Mouse (Mus musculus) stomach, embryonic 15.5 days (tissue): ENCODE measurements around the gene Apol11b. TPM values are rescaled to one million over a fixed set of nuclear protein-coding genes. Genes with fewer than 3 reads are reported as not detected.
"Not testable (repeated sequence)": the region's sequence is repeated elsewhere in the genome, so short reads cannot be mapped to it uniquely, and the experiment has no call there.

Experiments
- ATAC-seq: fragments of 200-750 bp; cut with Nextera tagmentation; 2 replicates; pipeline ENCODE4 v1.8.0; 2017; ENCODE audit warnings: low read depth, moderate number of reproducible peaks, moderate TSS enrichment; ENCODE audit not compliant: insufficient read depth, low FRiP score
- H3K27ac ChIP-seq: fragments of 300-500 bp; sonication (generic); 2 replicates; pipeline ENCODE4 v1.5.1; 2015; ENCODE audit warnings: mild to moderate bottlenecking, inconsistent platforms
- H3K27me3 ChIP-seq: fragments of 300-500 bp; sonication (generic); replicated peaks from 2 replicates; pipeline ENCODE4 v1.6.1; 2015; ENCODE audit warnings: inconsistent platforms
- H3K36me3 ChIP-seq: fragments of 300-500 bp; sonication (generic); 2 replicates; pipeline ENCODE4 v1.6.1; 2015; ENCODE audit warnings: inconsistent platforms
- H3K4me1 ChIP-seq: fragments of 300-500 bp; sonication (generic); 2 replicates; pipeline ENCODE4 v1.6.1; 2015; ENCODE audit warnings: inconsistent platforms
- H3K4me2 ChIP-seq: fragments of 300-500 bp; sonication (generic); 2 replicates; pipeline ENCODE4 v1.6.1; 2015; ENCODE audit warnings: mild to moderate bottlenecking, inconsistent platforms
- H3K4me3 ChIP-seq: fragments of 300-500 bp; sonication (generic); replicated peaks from 2 replicates; pipeline ENCODE4 v1.5.1; 2015; ENCODE audit warnings: inconsistent platforms
- H3K9ac ChIP-seq: fragments of 300-500 bp; sonication (generic); 2 replicates; pipeline ENCODE4 v1.6.1; 2015; ENCODE audit warnings: inconsistent platforms
- H3K9me3 ChIP-seq: fragments of 300-500 bp; sonication (generic); 2 replicates; pipeline ENCODE4 v1.6.1; 2016; ENCODE audit warnings: inconsistent platforms
- WGBS: fragments of 180-500 bp; shearing (Covaris S2); methylation state at CpG from one replicate; pipeline ENCODE4 v1.1.7; 2015; 5-methylcytosine and 5-hydroxymethylcytosine counted together
- polyA plus RNA-seq: library from polyadenylated mRNA; unstranded; fragments of >200 nt; fragmentation: Nextera tagmentation; extraction: Ambion mirVana; gene quantifications from 2 replicates; pipeline ENCODE4 v1.2.1, GENCODE M21; 2015

Apol11b gene
- polyA plus RNA-seq = 0.09 and 0.31 TPM in 2 replicates

DNA sequence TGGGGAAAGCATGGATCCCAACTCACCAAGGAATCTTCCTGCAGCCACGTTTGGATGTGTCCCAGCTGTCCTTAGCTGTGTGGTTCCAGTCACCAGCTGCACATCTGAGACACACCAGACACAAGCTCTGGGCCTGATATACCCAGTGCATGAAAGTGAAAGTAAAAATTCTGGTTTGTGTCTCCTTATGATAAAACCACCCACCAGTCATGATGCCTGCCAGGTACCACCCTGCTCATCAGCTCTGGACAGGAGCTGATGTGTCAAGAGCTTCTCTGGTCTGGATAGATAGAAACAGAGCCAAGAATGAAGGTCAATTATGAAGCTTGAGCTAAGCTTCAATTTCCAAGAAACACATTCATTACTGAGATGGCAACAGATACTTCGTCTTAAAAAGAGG lies at the start of gene Apol11b:
Apol11b (minus strand) TSS at position 111 of the 400 bp plus-strand sequence.
- not testable (repeated sequence) for H3K9ac ChIP-seq, ATAC-seq
- WGBS = 62% methylated on average over 2 of the region's 2 CpGs

DNA sequence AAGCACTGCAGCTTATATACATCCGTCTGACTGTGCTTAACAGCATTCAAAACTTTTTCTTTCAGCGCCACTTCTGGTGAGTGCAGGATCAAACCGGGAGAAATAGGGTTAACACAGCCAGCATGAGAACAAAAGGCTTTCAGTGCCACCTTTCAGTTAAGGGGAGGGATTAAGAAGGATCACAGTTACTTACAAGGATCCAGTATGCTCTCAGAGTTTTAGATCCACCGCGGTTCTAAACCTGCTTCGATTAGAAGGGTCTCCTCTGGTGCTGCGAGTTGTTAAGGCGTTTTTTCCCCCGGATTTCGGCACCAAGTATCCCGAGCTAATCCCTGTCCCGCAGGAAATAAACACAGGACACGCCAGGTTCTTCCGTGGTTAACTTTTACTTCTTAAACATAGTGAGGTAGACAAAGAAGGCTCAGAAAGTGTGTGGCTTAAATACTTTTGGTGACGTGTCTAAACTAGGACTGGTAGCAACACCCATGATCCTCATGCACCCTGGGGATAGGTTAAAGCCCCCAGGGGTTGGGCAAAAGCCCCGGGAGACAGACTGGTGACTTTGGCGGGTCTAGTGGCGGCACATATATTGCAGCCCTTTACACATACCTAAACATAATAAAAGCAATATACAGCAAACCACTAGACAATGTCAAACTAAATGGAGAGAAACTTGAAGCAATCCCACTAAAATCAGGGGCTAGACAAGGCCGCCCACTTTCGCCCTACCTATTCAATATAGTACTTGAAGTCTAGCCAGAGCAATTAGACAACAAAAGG lies 48.6 kb upstream of the Apol11b start:
- H3K9ac ChIP-seq, H3K27me3 ChIP-seq, H3K36me3 ChIP-seq, H3K27ac ChIP-seq, ATAC-seq, H3K9me3 ChIP-seq, H3K4me1 ChIP-seq: not testable (repeated sequence)
- Histone ChIP-seq H3K4me3 (peak overlapping the region; percentile 27), H3K4me2 (peak overlapping the region; percentile 47)
- 9% methylated on average over 20 of the region's 20 CpGs for WGBS

More for the DNA sequence above, at the start of gene Apol11b:
- H3K4me3 ChIP-seq, H3K9me3 ChIP-seq, H3K4me1 ChIP-seq, H3K27me3 ChIP-seq, H3K27ac ChIP-seq, H3K4me2 ChIP-seq, H3K36me3 ChIP-seq: not testable (repeated sequence)

DNA sequence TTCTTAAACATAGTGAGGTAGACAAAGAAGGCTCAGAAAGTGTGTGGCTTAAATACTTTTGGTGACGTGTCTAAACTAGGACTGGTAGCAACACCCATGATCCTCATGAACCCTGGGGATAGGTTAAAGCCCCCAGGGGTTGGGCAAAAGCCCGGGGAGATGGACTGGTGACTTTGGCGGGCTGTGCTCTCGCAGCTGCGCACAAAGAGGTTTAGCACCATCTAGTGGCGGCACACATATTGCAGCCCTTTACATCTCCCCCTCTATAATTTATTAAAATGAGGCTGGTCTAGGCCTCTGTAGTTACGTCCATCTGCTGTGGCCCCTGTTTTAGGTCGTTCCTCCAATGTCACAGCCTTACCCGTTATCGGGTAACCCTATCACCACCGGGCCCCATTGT lies 40.9 kb upstream of the Apol11b start:
- not testable (repeated sequence) for H3K27ac ChIP-seq, H3K4me2 ChIP-seq, H3K4me1 ChIP-seq, H3K27me3 ChIP-seq, H3K9ac ChIP-seq, ATAC-seq, H3K9me3 ChIP-seq, H3K36me3 ChIP-seq, H3K4me3 ChIP-seq
- 19% methylated on average over 11 of the region's 11 CpGs for WGBS

DNA sequence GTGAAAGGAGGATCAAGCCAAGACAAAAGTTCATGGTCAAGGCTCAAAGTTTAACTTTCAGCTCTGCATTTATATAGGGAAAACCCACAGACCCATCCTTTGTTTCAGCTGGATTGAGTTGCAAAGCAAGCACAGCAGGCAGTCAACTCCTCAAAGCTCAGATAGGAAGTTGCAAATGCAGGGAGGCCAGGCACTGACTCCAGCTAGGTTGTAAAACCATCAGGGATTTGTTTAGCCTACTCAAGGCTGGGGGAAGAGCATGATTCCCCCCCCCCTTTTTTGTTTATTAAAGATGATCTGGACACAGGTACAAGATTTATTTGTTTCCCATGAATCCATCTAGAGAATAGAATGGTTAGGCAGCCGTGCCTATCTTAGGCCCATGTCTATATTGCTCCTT lies 31.0 kb upstream of the Apol11b start:
- WGBS = 57% methylated on average over 1 of the region's 1 CpGs
- not testable (repeated sequence) for H3K27ac ChIP-seq, H3K9ac ChIP-seq, ATAC-seq, H3K4me2 ChIP-seq, H3K36me3 ChIP-seq, H3K4me3 ChIP-seq, H3K27me3 ChIP-seq, H3K9me3 ChIP-seq, H3K4me1 ChIP-seq

DNA sequence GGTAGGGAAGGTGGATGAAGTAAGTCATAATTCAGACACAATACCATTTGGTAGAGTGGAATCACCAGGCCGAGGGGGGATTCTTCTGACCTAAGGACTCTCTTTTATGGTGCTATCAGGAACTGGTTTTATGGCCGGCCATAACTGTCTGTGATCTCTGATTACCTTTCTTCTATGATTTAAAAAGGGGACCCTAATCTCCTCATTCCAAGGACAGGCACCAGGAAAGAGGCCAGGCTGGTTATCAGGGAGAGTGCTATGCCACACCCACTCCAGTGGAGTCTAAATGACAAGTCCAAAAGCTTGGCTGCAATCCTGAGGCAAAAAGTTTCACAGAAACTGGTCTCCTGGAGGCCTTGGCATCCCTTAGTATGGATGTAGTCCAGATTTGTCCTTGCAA lies 18.8 kb upstream of the Apol11b start:
- H3K4me1 ChIP-seq, H3K27ac ChIP-seq, H3K4me3 ChIP-seq, H3K27me3 ChIP-seq, H3K36me3 ChIP-seq, ATAC-seq, H3K9me3 ChIP-seq, H3K4me2 ChIP-seq, H3K9ac ChIP-seq: not testable (repeated sequence)
- WGBS = 63% methylated on average over 2 of the region's 2 CpGs

DNA sequence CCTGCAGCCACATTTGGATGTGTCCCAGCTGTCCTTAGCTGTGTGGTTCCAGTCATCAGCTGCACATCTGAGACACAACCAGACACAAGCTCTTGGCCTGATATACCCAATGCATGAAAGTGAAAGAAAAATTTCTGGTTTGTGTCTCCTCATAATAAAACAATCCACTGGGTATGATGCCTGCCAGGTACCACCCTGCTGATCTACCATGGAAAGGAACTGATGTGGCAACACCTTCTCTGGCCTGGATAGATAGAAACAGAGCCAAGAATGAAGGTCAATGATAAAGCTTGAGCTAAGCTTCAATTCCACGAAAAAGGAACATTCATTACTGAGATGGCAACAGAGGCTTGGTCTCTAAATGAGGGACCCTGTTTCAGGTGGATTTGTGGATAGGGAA lies 16.7 kb upstream of the Apol11b start:
- H3K27ac ChIP-seq, ATAC-seq, H3K4me1 ChIP-seq, H3K36me3 ChIP-seq, H3K9ac ChIP-seq, H3K4me2 ChIP-seq, H3K9me3 ChIP-seq, H3K4me3 ChIP-seq, H3K27me3 ChIP-seq: not testable (repeated sequence)
- WGBS = 77% methylated on average over 1 of the region's 1 CpGs

DNA sequence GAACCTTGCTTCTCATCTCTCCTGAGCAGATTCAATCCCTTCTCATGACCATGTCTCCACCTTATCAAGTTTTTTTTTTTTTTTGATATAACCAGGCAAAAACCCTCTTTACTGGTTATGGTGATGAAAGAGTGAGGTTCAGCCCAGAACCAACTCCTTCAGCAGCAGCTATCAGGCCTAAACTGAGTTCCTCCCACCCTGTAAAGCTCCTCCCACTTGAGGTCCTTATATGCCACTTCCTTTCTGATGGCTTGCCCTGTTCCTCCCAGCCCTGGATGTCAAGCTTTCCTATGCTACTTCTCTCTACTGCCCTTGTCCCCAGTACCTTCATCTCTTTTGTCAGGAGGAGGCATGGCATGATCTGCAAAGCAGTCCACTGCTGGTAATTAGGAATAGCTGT lies 8.1 kb upstream of the Apol11b start:
- H3K27me3 ChIP-seq, ATAC-seq, H3K4me3 ChIP-seq, H3K27ac ChIP-seq, H3K9ac ChIP-seq, H3K4me1 ChIP-seq, H3K36me3 ChIP-seq, H3K4me2 ChIP-seq, H3K9me3 ChIP-seq: not testable (repeated sequence)

DNA sequence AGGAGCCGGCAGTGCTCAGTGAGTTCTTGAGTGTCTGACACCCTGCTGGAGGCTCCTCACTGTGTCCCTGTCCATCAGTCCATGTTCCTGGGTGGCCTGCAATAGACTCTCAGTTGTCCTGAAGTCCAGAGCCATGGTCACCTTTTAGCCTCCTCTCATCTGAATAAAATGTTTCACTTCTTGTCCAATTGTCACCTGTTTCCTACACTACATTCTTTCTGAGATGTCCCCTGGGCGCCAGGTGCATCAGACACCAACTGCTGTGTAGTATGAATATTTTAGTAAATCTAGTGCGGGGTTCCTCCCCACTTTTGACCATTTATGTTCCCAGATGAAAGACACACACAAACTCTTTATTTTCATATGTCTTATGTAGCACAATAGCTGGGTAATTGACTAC lies 13.3 kb downstream of the Apol11b start:
- not testable (repeated sequence) for H3K9ac ChIP-seq, H3K27me3 ChIP-seq, H3K9me3 ChIP-seq, H3K4me3 ChIP-seq, H3K36me3 ChIP-seq, H3K27ac ChIP-seq, H3K4me1 ChIP-seq, ATAC-seq, H3K4me2 ChIP-seq
- WGBS = 70% methylated on average over 3 of the region's 3 CpGs

DNA sequence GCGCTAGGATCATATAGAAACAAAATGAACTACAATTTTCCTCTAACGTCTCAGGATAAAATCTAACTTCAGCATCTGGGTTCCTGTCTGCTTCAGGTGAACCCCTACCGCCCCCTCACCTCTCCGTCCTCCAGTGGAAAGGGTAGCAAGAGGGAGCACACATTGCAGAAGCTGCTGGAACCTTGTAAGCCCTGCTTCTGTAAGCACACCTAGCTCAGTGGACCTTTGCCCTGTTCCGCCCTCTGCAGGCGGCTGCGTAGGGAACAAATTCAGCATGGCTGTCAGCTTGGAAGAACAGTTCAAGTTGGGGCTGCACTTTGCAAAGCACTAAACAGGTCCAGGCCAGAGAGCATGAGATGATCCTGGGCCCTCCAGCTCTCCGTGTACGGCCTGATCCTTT lies 14.4 kb downstream of the Apol11b start:
- not testable (repeated sequence) for H3K4me2 ChIP-seq, H3K36me3 ChIP-seq, H3K9me3 ChIP-seq, H3K4me1 ChIP-seq, H3K27me3 ChIP-seq, ATAC-seq, H3K4me3 ChIP-seq, H3K9ac ChIP-seq, H3K27ac ChIP-seq
- WGBS = 47% methylated on average over 9 of the region's 9 CpGs

DNA sequence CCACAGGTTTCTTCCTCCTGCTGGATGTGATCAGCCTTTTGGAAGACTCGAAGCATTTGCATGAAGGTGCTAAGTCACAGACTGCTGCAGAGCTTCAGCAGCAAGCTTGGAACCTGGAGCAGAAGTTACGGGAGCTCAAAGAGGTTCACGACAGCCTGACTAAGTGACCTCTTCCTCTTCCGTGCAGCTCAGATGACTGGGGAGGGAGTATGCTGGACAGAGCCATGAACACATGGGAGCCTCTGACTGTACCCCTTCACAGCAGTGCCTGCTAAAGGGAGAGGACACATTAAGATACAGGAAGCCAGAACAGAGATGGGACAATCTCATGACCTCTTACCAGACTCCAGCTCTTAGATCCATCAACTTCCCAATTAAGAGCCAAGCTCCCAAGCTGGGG lies 16.6 kb downstream of the Apol11b start:
- H3K4me2 ChIP-seq, H3K9me3 ChIP-seq, H3K36me3 ChIP-seq, H3K4me3 ChIP-seq, H3K4me1 ChIP-seq, H3K27me3 ChIP-seq, H3K27ac ChIP-seq, ATAC-seq, H3K9ac ChIP-seq: not testable (repeated sequence)
- 66% methylated on average over 4 of the region's 4 CpGs for WGBS

DNA sequence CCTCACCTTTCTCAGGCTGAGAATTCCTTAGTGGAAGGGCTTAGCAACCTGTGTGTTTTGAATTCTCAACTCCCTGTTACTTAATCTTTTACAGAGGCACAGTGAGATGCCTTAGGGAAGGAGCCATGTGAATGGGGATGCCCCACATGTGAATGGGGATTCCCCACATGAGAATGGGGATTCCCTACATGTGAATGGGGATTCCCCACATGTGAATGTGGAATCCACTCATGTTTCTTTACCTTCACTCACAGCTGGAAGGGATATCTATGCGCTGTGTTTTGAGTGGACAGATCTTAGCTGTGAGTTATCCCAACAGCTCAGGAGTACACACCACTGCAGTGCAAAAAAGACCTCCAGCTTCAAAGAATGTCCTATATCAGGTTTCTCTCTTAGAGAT lies 18.4 kb downstream of the Apol11b start:
- Histone ChIP-seq H3K27me3 (no peaks in the 10 kb centered on the region), H3K36me3 (no peaks in the 10 kb centered on the region), H3K4me1 (no peaks in the 10 kb centered on the region), H3K9ac (no peak overlapping the region), H3K9me3 (no peaks in the 10 kb centered on the region), H3K27ac (no peak overlapping the region), H3K4me2 (no peak overlapping the region), H3K4me3 (no peak overlapping the region)
- no peak for ATAC-seq
- 77% methylated on average over 1 of the region's 1 CpGs for WGBS

DNA sequence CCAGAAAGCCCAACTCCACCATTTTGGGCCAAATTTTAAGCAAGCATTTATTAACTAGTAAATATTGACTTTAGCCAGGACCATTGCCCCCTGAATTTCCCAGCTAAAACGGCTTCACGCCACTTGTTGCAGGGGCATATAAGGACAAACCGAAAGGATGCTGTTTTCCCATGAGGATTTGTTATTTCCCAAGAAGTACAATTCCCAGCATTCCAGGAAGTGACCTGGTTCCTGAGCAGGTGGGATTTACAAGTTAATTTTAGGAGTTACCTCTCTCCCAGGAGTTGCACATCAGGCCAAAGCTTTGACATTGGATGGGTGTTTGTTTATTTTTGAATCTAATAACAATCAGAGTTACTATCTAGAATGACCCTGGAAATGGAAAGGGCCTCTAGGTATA lies 37.0 kb downstream of the Apol11b start:
- H3K27me3 ChIP-seq = no peaks in the 10 kb centered on the region
- no peak overlapping the region for H3K4me2 ChIP-seq
- H3K9me3 ChIP-seq = no peaks in the 10 kb centered on the region
- H3K36me3 ChIP-seq = no peaks in the 10 kb centered on the region
- no peak overlapping the region for H3K27ac ChIP-seq
- H3K9ac ChIP-seq = no peak overlapping the region
- no peak for ATAC-seq
- H3K4me1 ChIP-seq = no peaks in the 10 kb centered on the region
- no peak overlapping the region for H3K4me3 ChIP-seq
- WGBS = 85% methylated on average over 3 of the region's 3 CpGs

DNA sequence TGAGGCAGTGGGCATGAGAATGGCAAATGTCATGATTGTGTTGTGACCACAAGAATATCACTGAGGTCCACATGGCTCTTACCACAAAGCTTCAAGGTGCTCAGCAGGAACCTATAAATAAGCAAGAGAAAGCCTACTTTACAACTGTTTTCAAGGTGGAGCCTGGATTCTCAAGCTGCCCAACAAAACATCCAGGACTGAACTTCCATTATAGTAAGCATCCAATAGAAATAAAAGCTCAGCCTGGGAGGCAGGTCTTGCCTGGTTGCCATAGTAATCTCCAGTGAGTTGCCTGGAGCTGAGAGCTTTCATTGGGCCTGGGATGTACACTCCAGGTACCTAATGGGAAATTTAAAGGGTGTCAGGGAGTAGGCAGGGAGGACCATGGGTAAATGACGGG lies 44.1 kb downstream of the Apol11b start, which contains the start of gene Gm36245:
Gm36245 (plus strand) TSS at position 301 of the 400 bp plus-strand sequence.
- H3K27ac ChIP-seq = no peak within 1 kb of the TSS
- 76% methylated on average over 1 of the region's 1 CpGs for WGBS

More for the DNA sequence above, 44.1 kb downstream of the Apol11b start, which contains the start of gene Gm36245:
- H3K27me3 ChIP-seq = no peaks in the 10 kb centered on the region
- H3K4me2 ChIP-seq = no peak within 1 kb of the TSS
- no peaks in the 10 kb centered on the region for H3K9me3 ChIP-seq
- ATAC-seq = no peak
- H3K4me1 ChIP-seq = no peaks in the 10 kb centered on the region
- no peak within 1 kb of the TSS for H3K9ac ChIP-seq
- H3K36me3 ChIP-seq = no peaks in the 10 kb centered on the region
- H3K4me3 ChIP-seq = no peak within 1 kb of the TSS
